Mouse (Mus musculus): Measurements from ENCODE around the gene Cdh4. TPM values are rescaled to one million over a fixed set of nuclear protein-coding genes. Genes with fewer than 3 reads are reported as not detected.

Gene Cdh4
- polyA plus RNA-seq, 1 experiment, result not detected

- Histone ChIP-seq H3K4me1 (ENCODE audit: control insufficient read depth, insufficient read depth, insufficient read length, low read length) (no peaks in the 10 kb centered on the region), H3K27ac (replicated peaks; ENCODE audit: low read depth, low read length) (no peak overlapping the region), H3K4me3 (ENCODE audit: insufficient read depth, low read depth, low read length) (no peak overlapping the region)
Measured at GRCm38 (mm10) chr2:179582966-179583365, 140.7 kb downstream of the Cdh4 start.

DNA sequence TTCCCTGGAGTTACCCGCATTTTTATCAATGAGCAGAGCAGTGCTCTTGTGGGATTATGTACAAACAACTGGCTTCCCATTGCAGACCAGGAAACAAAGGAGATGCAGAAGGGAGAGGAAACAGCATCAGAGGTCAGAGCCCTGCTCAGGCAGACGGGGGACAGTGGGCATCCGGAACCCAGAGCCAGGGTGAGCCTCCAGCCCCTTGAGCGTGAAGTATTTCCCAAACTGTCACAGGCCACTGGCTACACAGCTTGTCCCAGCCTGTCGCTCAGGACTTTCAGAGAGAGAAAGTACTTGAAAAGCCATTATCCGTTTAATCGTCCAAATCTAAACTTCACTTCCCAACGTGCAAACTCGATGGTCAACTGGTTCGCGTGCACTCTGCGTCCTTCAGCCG lies 142.4 kb downstream of the Cdh4 start:
- no peak overlapping the region for H3K27ac ChIP-seq (replicated peaks; ENCODE audit: low read depth, low read length)
- no peaks in the 10 kb centered on the region for H3K4me1 ChIP-seq (ENCODE audit: control insufficient read depth, insufficient read depth, insufficient read length, low read length)
- no peak overlapping the region for H3K4me3 ChIP-seq (ENCODE audit: insufficient read depth, low read depth, low read length)

GRCm38 (mm10) chr2:179586436-179586835 lies 144.2 kb downstream of the Cdh4 start:
- H3K4me1 ChIP-seq (ENCODE audit: control insufficient read depth, insufficient read depth, insufficient read length, low read length), result no peaks in the 10 kb centered on the region
- H3K27ac ChIP-seq (replicated peaks; ENCODE audit: low read depth, low read length), result no peak overlapping the region
- H3K4me3 ChIP-seq (ENCODE audit: insufficient read depth, low read depth, low read length), result no peak overlapping the region

DNA sequence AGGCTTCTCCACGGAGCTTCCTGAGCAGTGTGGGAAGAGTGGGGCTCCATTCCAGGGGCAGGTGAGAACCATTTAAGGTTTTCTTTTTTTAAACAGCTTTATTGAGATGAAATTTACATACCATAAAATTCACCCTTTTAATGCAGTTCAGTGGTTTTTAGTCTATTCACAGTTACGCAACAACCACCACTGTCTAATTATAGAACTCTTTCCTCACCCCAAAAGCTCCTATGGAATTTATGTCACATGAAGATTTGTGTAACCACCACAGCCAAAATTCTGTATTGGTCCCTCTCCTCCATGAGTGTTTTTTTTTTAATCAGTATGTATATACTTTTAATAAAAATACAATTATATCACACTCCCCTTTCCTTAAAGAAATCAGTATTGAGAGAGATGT lies 144.8 kb downstream of the Cdh4 start:
- H3K27ac ChIP-seq (replicated peaks; ENCODE audit: low read depth, low read length), result no peak overlapping the region
- H3K4me3 ChIP-seq (ENCODE audit: insufficient read depth, low read depth, low read length), result no peak overlapping the region
- H3K4me1 ChIP-seq (ENCODE audit: control insufficient read depth, insufficient read depth, insufficient read length, low read length), result no peaks in the 10 kb centered on the region

GRCm38 (mm10) chr2:179591661-179592060 lies 149.4 kb downstream of the Cdh4 start:
- Histone ChIP-seq H3K27ac (replicated peaks; ENCODE audit: low read depth, low read length) (no peak overlapping the region), H3K4me3 (ENCODE audit: insufficient read depth, low read depth, low read length) (no peak overlapping the region), H3K4me1 (ENCODE audit: control insufficient read depth, insufficient read depth, insufficient read length, low read length) (no peaks in the 10 kb centered on the region)

- no peak overlapping the region for H3K4me3 ChIP-seq (ENCODE audit: insufficient read depth, low read depth, low read length)
- H3K27ac ChIP-seq (replicated peaks; ENCODE audit: low read depth, low read length), result no peak overlapping the region
- no peaks in the 10 kb centered on the region for H3K4me1 ChIP-seq (ENCODE audit: control insufficient read depth, insufficient read depth, insufficient read length, low read length)
Measured at GRCm38 (mm10) chr2:179595013-179595412, 152.8 kb downstream of the Cdh4 start.

- Histone ChIP-seq H3K4me1 (ENCODE audit: control insufficient read depth, insufficient read depth, insufficient read length, low read length) (no peaks in the 10 kb centered on the region), H3K4me3 (ENCODE audit: insufficient read depth, low read depth, low read length) (no peak overlapping the region), H3K27ac (replicated peaks; ENCODE audit: low read depth, low read length) (no peak overlapping the region)
Measured at GRCm38 (mm10) chr2:179598886-179599285, 156.7 kb downstream of the Cdh4 start.

DNA sequence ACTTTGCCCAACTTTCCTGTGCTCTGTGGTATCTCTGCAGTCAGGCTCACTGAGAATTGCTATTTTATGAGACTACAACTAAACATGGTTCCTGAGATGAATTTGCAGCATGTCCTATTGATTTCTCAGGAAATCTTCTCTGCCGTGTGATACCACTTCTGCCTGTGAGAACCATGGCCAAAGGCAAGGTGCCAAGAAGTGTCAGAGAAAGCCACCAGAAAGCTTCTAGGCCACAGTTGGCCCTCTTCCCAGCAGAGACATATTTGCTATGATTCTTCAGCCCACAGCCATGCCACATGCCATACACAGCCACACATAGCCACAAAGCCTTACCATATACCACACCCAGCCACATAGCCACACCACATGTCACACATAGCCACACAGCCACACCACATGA lies 157.7 kb downstream of the Cdh4 start:
- Histone ChIP-seq H3K4me3 (ENCODE audit: insufficient read depth, low read depth, low read length) (no peak overlapping the region), H3K4me1 (ENCODE audit: control insufficient read depth, insufficient read depth, insufficient read length, low read length) (no peaks in the 10 kb centered on the region), H3K27ac (replicated peaks; ENCODE audit: low read depth, low read length) (no peak overlapping the region)

DNA sequence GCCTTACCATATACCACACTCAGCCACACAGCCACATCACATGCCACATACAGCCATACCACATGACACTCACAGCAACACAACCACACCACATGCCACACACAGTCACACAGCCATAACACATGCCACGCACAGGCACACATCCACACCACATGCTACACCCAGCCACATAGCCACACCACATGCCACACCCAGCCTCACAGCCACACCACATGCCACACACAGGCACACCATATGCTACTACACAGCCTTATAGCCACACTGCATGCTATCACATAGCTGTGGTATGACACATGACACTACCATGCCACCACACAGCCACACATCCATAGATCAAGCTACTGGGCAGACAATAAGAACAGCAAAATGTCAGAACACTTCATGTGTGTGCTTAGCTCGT lies 158.1 kb downstream of the Cdh4 start:
- Histone ChIP-seq H3K4me1 (ENCODE audit: control insufficient read depth, insufficient read depth, insufficient read length, low read length) (no peaks in the 10 kb centered on the region), H3K4me3 (ENCODE audit: insufficient read depth, low read depth, low read length) (no peak overlapping the region), H3K27ac (replicated peaks; ENCODE audit: low read depth, low read length) (no peak overlapping the region)

- H3K4me3 ChIP-seq (ENCODE audit: insufficient read depth, low read depth, low read length), result no peak overlapping the region
- H3K4me1 ChIP-seq (ENCODE audit: control insufficient read depth, insufficient read depth, insufficient read length, low read length), result no peaks in the 10 kb centered on the region
- H3K27ac ChIP-seq (replicated peaks; ENCODE audit: low read depth, low read length), result no peak overlapping the region
Measured at GRCm38 (mm10) chr2:179601167-179601566, 158.9 kb downstream of the Cdh4 start.

GRCm38 (mm10) chr2:179604746-179605145 lies 162.5 kb downstream of the Cdh4 start:
- H3K4me1 ChIP-seq (ENCODE audit: control insufficient read depth, insufficient read depth, insufficient read length, low read length), result no peaks in the 10 kb centered on the region
- no peak overlapping the region for H3K4me3 ChIP-seq (ENCODE audit: insufficient read depth, low read depth, low read length)
- no peak overlapping the region for H3K27ac ChIP-seq (replicated peaks; ENCODE audit: low read depth, low read length)

- Histone ChIP-seq H3K4me1 (ENCODE audit: control insufficient read depth, insufficient read depth, insufficient read length, low read length) (no peaks in the 10 kb centered on the region), H3K4me3 (ENCODE audit: insufficient read depth, low read depth, low read length) (no peak overlapping the region), H3K27ac (replicated peaks; ENCODE audit: low read depth, low read length) (no peak overlapping the region)
Measured at GRCm38 (mm10) chr2:179605255-179605654, 163.0 kb downstream of the Cdh4 start.

DNA sequence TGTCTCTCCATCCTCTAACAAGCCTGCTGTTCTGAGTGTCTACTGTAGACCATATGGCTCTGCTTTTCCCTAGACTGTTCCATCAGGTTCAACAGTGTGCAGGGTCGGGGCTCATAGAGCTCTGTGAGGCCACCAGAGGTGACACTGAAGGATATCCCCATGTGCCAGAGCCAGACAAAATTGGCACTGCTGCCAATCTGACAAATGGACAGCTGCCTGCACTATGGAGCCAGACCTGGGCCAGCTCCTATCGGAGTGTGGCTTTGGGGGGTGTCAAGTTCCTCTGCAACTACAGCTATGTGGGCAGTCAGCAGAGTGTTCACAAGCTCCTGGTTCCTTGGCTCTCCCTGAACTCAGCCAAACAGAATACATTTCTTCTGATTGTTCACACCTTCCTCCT lies 164.1 kb downstream of the Cdh4 start:
- Histone ChIP-seq H3K4me1 (ENCODE audit: control insufficient read depth, insufficient read depth, insufficient read length, low read length) (no peaks in the 10 kb centered on the region), H3K27ac (replicated peaks; ENCODE audit: low read depth, low read length) (no peak overlapping the region), H3K4me3 (ENCODE audit: insufficient read depth, low read depth, low read length) (no peak overlapping the region)

DNA sequence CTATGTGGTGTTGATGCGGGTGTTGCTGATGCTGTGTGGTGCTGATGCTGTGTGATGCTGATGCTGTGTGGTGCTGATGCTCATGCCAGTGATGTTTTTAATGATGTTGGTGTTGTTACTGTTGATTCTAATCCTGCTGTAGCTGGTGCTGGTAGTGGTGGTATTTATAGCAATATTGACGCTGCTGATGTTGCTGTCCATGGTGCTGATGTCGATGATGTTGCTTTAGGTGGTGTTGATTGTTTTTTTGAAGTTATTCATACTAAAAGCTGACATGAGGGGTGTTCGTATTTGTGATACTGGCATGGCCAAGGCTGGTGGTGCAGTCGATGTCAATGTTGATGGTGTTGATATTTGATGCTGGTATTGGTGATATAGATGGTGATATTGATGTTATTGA lies 173.7 kb downstream of the Cdh4 start:
- Histone ChIP-seq H3K4me3 (ENCODE audit: insufficient read depth, low read depth, low read length) (no peak overlapping the region), H3K27ac (replicated peaks; ENCODE audit: low read depth, low read length) (no peak overlapping the region), H3K4me1 (ENCODE audit: control insufficient read depth, insufficient read depth, insufficient read length, low read length) (no peaks in the 10 kb centered on the region)

DNA sequence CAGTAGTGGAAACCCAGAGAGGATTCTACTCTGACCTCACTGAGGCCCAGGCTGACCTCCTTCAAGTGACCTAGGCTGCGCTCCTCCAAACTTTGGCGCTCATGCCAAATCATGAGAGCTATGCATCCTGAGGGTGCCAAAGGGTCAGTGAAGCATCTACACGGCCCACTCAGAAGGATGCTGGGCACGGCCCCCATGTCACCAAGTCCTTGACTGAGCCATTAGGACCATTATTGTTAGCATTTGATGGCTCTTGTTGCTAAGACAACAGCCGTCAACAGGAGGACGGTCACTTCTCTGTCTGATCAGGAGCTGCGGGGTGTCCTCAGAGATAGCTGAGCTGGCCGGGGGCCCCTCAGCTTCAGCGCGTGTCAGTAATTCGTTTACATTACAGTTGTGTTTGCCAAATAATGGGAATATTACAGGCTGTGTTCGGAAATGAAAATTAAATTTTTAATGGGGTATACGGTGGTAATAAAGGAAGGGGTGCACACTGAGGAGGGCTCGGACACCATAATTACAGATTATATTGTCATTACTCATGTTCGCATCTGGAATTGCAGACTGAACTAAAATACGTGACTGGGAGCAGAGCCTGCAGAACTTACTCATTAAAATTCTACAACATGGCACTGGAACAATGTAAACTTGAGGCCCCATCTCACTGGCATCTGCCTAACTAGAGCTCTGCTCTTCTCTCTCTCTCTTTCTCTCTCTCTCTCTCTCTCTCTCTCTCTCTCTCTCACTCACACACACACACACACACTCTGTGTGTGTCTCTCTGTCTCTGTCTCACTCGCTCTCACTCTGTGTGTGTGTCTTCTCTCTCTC lies 181.6 kb downstream of the Cdh4 start:
- no peak overlapping the region for H3K27ac ChIP-seq (replicated peaks; ENCODE audit: low read depth, low read length)
- H3K4me1 ChIP-seq (ENCODE audit: control insufficient read depth, insufficient read depth, insufficient read length, low read length), result no peaks in the 10 kb centered on the region
- H3K4me3 ChIP-seq (ENCODE audit: insufficient read depth, low read depth, low read length), result no peak overlapping the region

GRCm38 (mm10) chr2:179627563-179627962 lies 185.3 kb downstream of the Cdh4 start:
- no peaks in the 10 kb centered on the region for H3K4me1 ChIP-seq (ENCODE audit: control insufficient read depth, insufficient read depth, insufficient read length, low read length)
- no peak overlapping the region for H3K4me3 ChIP-seq (ENCODE audit: insufficient read depth, low read depth, low read length)
- H3K27ac ChIP-seq (replicated peaks; ENCODE audit: low read depth, low read length), result no peak overlapping the region
